Mouse (Mus musculus) intestine, embryonic 16.5 days (tissue): Measurements from ENCODE around the gene Susd4. TPM values are rescaled to one million over a fixed set of nuclear protein-coding genes. Genes with fewer than 3 reads are reported as not detected.

Experiments
- ATAC-seq: fragments of 200-750 bp; cut with Nextera tagmentation; 2 replicates; pipeline ENCODE4 v1.8.0; 2017; ENCODE audit warnings: moderate TSS enrichment, moderate library complexity
- H3K27ac ChIP-seq: fragments of 300-500 bp; sonication (generic); 2 replicates; pipeline ENCODE4 v1.5.1; 2014; ENCODE audit warnings: mild to moderate bottlenecking, low read length
- H3K27me3 ChIP-seq: fragments of 300-500 bp; sonication (generic); replicated peaks from 2 replicates; pipeline ENCODE4 v1.6.1; 2014; ENCODE audit warnings: low read length, control low read depth, mixed read lengths; ENCODE audit not compliant: control insufficient read depth, insufficient read depth
- H3K36me3 ChIP-seq: fragments of 300-500 bp; sonication (generic); 2 replicates; pipeline ENCODE4 v1.6.1; 2014; ENCODE audit warnings: low read length, control low read depth; ENCODE audit not compliant: control insufficient read depth, insufficient read depth
- H3K4me1 ChIP-seq: fragments of 300-500 bp; sonication (generic); 2 replicates; pipeline ENCODE4 v1.6.1; 2014; ENCODE audit warnings: low read length, control low read depth, mixed read lengths; ENCODE audit not compliant: control insufficient read depth, insufficient read depth
- H3K4me2 ChIP-seq: fragments of 300-500 bp; sonication (generic); 2 replicates; pipeline ENCODE4 v1.6.1; 2014; ENCODE audit warnings: low read depth, low read length, control low read depth
- H3K4me3 ChIP-seq: fragments of 300-500 bp; sonication (generic); 2 replicates; pipeline ENCODE4 v1.5.1; 2014; ENCODE audit warnings: mild to moderate bottlenecking, low read length
- H3K9ac ChIP-seq: fragments of 300-500 bp; sonication (generic); 2 replicates; pipeline ENCODE4 v1.6.1; 2014; ENCODE audit warnings: low read depth, low read length
- H3K9me3 ChIP-seq: fragments of 300-500 bp; sonication (generic); 2 replicates; pipeline ENCODE4 v1.6.1; 2016; ENCODE audit warnings: low read length, control low read depth; ENCODE audit not compliant: control insufficient read depth
- WGBS: fragments of 180-500 bp; shearing (Covaris S2); extraction: QIAGEN DNeasy Blood & Tissue Kit; methylation state at CpG from one replicate; pipeline ENCODE4 v1.1.7; 2014; 5-methylcytosine and 5-hydroxymethylcytosine counted together
- polyA plus RNA-seq: library from polyadenylated mRNA; unstranded; fragments of >200 nt; fragmentation: Nextera tagmentation; extraction: Ambion mirVana; gene quantifications from 2 replicates; pipeline ENCODE4 v1.2.1, GENCODE M21; 2015

Susd4 gene
- polyA plus RNA-seq, 1 experiment from 2014 or later: 12.3 TPM

GRCm38 (mm10) chr1:182838061-182838460 is 74.4 kb downstream of the Susd4 start:
- ATAC-seq: no peak
- Histone ChIP-seq H3K27ac (no peak overlapping the region), H3K36me3 (no peaks in the 10 kb centered on the region; the same call in 1 of the 2 replicates), H3K4me2 (no peak overlapping the region), H3K27me3 (no peaks in the 10 kb centered on the region), H3K4me3 (no peak overlapping the region), H3K9ac (no peak overlapping the region), H3K4me1 (peaks cover 3% of the 10 kb centered on the region; the same call in 1 of the 2 replicates), H3K9me3 (no peaks in the 10 kb centered on the region)
- 72% methylated on average over 6 of the region's 6 CpGs for WGBS

- H3K4me2 ChIP-seq: no peak overlapping the region
- no peaks in the 10 kb centered on the region; the same call in 1 of the 2 replicates for H3K36me3 ChIP-seq
- H3K27ac ChIP-seq: no peak overlapping the region
- H3K9ac ChIP-seq: no peak overlapping the region
- no peaks in the 10 kb centered on the region for H3K27me3 ChIP-seq
- no peak for ATAC-seq
- peaks cover 3% of the 10 kb centered on the region; the same call in 1 of the 2 replicates for H3K4me1 ChIP-seq
- H3K4me3 ChIP-seq: no peak overlapping the region
- 74% methylated on average over 4 of the region's 4 CpGs for WGBS
- H3K9me3 ChIP-seq: no peaks in the 10 kb centered on the region
These were observed 75.8 kb downstream of the Susd4 start for GRCm38 (mm10) chr1:182839332-182839929.

- WGBS: 53% methylated on average over 6 of the region's 6 CpGs
- Histone ChIP-seq H3K27ac (no peak overlapping the region), H3K36me3 (no peaks in the 10 kb centered on the region; the same call in 1 of the 2 replicates), H3K9me3 (no peaks in the 10 kb centered on the region), H3K4me2 (no peak overlapping the region), H3K9ac (no peak overlapping the region), H3K27me3 (no peaks in the 10 kb centered on the region), H3K4me3 (no peak overlapping the region), H3K4me1 (peaks cover 3% of the 10 kb centered on the region; the same call in 1 of the 2 replicates)
- ATAC-seq: no peak
These were observed 76.4 kb downstream of the Susd4 start for GRCm38 (mm10) chr1:182840011-182840410.

DNA sequence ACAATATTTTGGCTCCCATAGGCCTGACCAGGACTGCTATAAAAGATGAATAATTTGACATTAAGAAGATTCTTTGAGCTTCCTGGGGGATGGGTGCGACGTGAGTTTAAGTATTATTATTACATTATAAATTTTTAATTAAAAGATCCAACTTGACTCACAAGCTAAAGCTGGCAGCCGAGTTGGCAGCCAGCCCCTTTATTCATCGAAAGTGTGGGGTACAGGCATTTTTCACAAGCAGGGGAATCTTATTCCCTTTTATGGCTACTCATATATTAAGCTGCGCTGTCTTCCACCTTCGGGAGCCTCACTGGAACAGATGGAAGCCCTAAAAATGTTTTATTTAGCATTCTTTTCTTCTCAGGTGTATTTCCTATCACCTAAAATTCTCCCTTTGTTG is 76.9 kb downstream of the Susd4 start:
- 82% methylated on average over 6 of the region's 6 CpGs for WGBS
- peaks cover 3% of the 10 kb centered on the region; the same call in 1 of the 2 replicates for H3K4me1 ChIP-seq
- H3K9ac ChIP-seq: no peak overlapping the region
- H3K27ac ChIP-seq: no peak overlapping the region
- no peaks in the 10 kb centered on the region for H3K9me3 ChIP-seq
- no peaks in the 10 kb centered on the region for H3K27me3 ChIP-seq
- ATAC-seq: no peak
- H3K36me3 ChIP-seq: no peaks in the 10 kb centered on the region; the same call in 1 of the 2 replicates
- no peak overlapping the region for H3K4me2 ChIP-seq
- no peak overlapping the region for H3K4me3 ChIP-seq

DNA sequence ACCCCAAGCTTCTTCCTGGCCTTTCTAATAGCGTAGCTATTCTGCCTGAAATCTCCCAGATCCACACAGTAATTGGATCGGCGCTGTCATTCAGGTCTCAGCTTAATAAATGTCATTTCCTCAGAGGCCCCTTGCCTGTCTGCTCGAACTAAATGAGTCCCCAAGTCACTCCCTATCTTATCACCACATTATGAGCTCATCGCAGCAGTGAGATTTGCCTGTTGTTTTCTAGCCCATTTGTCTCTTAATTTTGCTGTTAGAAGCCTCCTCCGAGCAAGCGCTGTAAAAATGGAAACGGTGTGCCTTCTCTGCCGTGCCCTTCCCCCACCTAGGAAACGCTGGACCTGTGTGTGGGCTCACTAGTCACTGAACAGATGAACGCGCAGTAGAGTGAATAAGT is 85.9 kb downstream of the Susd4 start:
- whole genome bisulfite sequencing: 57% methylated on average over 12 of the region's 12 CpGs
- Histone ChIP-seq H3K9ac (no peak overlapping the region), H3K27ac (no peak overlapping the region), H3K4me1 (0 out of 2 replicates have a peak, but pooled peaks cover 2% of the 10 kb centered on the region), H3K4me2 (no peak overlapping the region), H3K27me3 (no peaks in the 10 kb centered on the region), H3K9me3 (peaks cover 4% of the 10 kb centered on the region; the same call in 1 of the 2 replicates), H3K4me3 (no peak overlapping the region), H3K36me3 (no peaks in the 10 kb centered on the region)
- no peak for ATAC-seq

GRCm38 (mm10) chr1:182850080-182850479 is 86.4 kb downstream of the Susd4 start:
- Histone ChIP-seq H3K27me3 (no peaks in the 10 kb centered on the region), H3K4me3 (no peak overlapping the region), H3K9ac (no peak overlapping the region), H3K9me3 (peaks cover 4% of the 10 kb centered on the region; the same call in 1 of the 2 replicates), H3K4me1 (0 out of 2 replicates have a peak, but pooled peaks cover 2% of the 10 kb centered on the region), H3K4me2 (no peak overlapping the region), H3K36me3 (no peaks in the 10 kb centered on the region), H3K27ac (no peak overlapping the region)
- no peak for ATAC-seq
- 82% methylated on average over 1 of the region's 1 CpGs for WGBS

DNA sequence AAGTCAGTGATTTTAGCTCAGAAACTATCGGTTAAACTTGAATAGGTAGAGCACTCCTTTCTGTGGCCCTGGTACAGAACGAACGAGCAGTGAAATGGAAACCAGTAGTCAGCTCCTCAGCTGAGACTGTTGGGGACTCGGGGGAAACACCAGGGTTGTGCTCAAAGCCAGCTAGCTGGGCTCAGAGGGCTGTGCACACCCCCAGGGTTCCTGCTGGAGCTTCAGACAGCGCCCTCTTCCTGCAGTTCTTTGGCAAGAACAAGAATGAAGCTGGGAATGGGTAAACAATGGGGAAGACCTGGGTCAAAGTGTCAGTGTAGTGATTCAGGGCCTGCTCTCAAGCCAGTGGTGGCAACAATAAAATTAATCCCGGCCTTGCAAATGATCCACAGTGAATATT is 88.5 kb downstream of the Susd4 start:
- Histone ChIP-seq H3K9me3 (peaks cover 4% of the 10 kb centered on the region; the same call in 1 of the 2 replicates), H3K36me3 (no peaks in the 10 kb centered on the region), H3K4me1 (0 out of 2 replicates have a peak, but pooled peaks cover 2% of the 10 kb centered on the region), H3K9ac (no peak overlapping the region), H3K4me2 (no peak overlapping the region), H3K27me3 (no peaks in the 10 kb centered on the region), H3K27ac (no peak overlapping the region), H3K4me3 (no peak overlapping the region)
- 58% methylated on average over 6 of the region's 6 CpGs for WGBS
- ATAC-seq: no peak

GRCm38 (mm10) chr1:182856636-182857035 is 93.0 kb downstream of the Susd4 start:
- H3K4me1 ChIP-seq: peaks cover 5% of the 10 kb centered on the region; the same call in 1 of the 2 replicates
- H3K4me3 ChIP-seq: no peak overlapping the region
- WGBS: 79% methylated on average over 13 of the region's 13 CpGs
- H3K9me3 ChIP-seq: no peaks in the 10 kb centered on the region
- no peak for ATAC-seq
- no peaks in the 10 kb centered on the region for H3K27me3 ChIP-seq
- no peaks in the 10 kb centered on the region for H3K36me3 ChIP-seq
- H3K9ac ChIP-seq: no peak overlapping the region
- H3K27ac ChIP-seq: no peak overlapping the region
- H3K4me2 ChIP-seq: no peak overlapping the region

GRCm38 (mm10) chr1:182861671-182862358 is 98.2 kb downstream of the Susd4 start:
- ATAC-seq: peak; percentile 72
- H3K4me1 ChIP-seq: peaks cover 8% of the 10 kb centered on the region; the same call in 1 of the 2 replicates
- no peak overlapping the region for H3K9ac ChIP-seq
- no peak overlapping the region for H3K27ac ChIP-seq
- H3K27me3 ChIP-seq: no peaks in the 10 kb centered on the region
- WGBS: 41% methylated on average over 7 of the region's 7 CpGs
- no peak overlapping the region for H3K4me2 ChIP-seq
- H3K36me3 ChIP-seq: no peaks in the 10 kb centered on the region
- no peak overlapping the region for H3K4me3 ChIP-seq
- no peaks in the 10 kb centered on the region for H3K9me3 ChIP-seq
